Mouse (Mus musculus) midbrain, embryonic 11.5 days (tissue): ENCODE data around the gene Ddx43. TPM values are rescaled to one million over a fixed set of nuclear protein-coding genes. Genes with fewer than 3 reads are reported as not detected.

Source experiments
- ATAC-seq: fragments of 200-750 bp; cut with Nextera tagmentation; 2 replicates; pipeline ENCODE4 v1.8.0; 2017; ENCODE audit warnings: moderate TSS enrichment, moderate library complexity; ENCODE audit not compliant: low FRiP score
- DNase-seq: peaks from one replicate; pipeline ENCODE4 v3.0.0; 2015; ENCODE audit warnings: low spot score; ENCODE audit errors: missing footprints
- H3K27ac ChIP-seq: fragments of 300-500 bp; sonication (generic); 2 replicates; pipeline ENCODE4 v1.5.1; 2014; ENCODE audit warnings: low read depth, low read length
- H3K27me3 ChIP-seq: fragments of 300-500 bp; sonication (generic); 2 replicates; pipeline ENCODE4 v1.6.1; 2014; ENCODE audit warnings: mild to moderate bottlenecking, low read length, moderate library complexity, mixed read lengths; ENCODE audit not compliant: control insufficient read depth, insufficient read depth
- H3K36me3 ChIP-seq: fragments of 300-500 bp; sonication (generic); 2 replicates; pipeline ENCODE4 v1.6.1; 2014; ENCODE audit warnings: mild to moderate bottlenecking, low read length, moderate library complexity, mixed read lengths; ENCODE audit not compliant: control insufficient read depth, insufficient read depth
- H3K4me1 ChIP-seq: fragments of 300-500 bp; sonication (generic); 2 replicates; pipeline ENCODE4 v1.6.1; 2014; ENCODE audit warnings: low read length; ENCODE audit not compliant: control insufficient read depth, insufficient read depth
- H3K4me2 ChIP-seq: fragments of 300-500 bp; sonication (generic); 2 replicates; pipeline ENCODE4 v1.6.1; 2014; ENCODE audit warnings: mild to moderate bottlenecking, moderate library complexity
- H3K4me3 ChIP-seq: fragments of 300-500 bp; sonication (generic); 2 replicates; pipeline ENCODE4 v1.5.1; 2014; ENCODE audit warnings: low read depth, low read length
- H3K9ac ChIP-seq: fragments of 300-500 bp; sonication (generic); 2 replicates; pipeline ENCODE4 v1.6.1; 2014; ENCODE audit warnings: low read length
- H3K9me3 ChIP-seq: fragments of 300-500 bp; sonication (generic); 2 replicates; pipeline ENCODE4 v1.6.1; 2016; ENCODE audit warnings: low read length; ENCODE audit not compliant: control insufficient read depth
- WGBS: fragments of 180-500 bp; shearing (Covaris S2); extraction: QIAGEN DNeasy Blood & Tissue Kit; methylation state at CpG from one replicate; pipeline ENCODE4 v1.1.7; 2014; 5-methylcytosine and 5-hydroxymethylcytosine counted together
- polyA plus RNA-seq: library from polyadenylated mRNA; unstranded; fragments of >200 nt; fragmentation: Nextera tagmentation; extraction: Ambion mirVana; gene quantifications from 2 replicates; pipeline ENCODE4 v1.2.1, GENCODE M21; 2014

Gene Ddx43
- polyA plus RNA-seq, 1 experiment from 2014 or later: 0.56 TPM

DNA sequence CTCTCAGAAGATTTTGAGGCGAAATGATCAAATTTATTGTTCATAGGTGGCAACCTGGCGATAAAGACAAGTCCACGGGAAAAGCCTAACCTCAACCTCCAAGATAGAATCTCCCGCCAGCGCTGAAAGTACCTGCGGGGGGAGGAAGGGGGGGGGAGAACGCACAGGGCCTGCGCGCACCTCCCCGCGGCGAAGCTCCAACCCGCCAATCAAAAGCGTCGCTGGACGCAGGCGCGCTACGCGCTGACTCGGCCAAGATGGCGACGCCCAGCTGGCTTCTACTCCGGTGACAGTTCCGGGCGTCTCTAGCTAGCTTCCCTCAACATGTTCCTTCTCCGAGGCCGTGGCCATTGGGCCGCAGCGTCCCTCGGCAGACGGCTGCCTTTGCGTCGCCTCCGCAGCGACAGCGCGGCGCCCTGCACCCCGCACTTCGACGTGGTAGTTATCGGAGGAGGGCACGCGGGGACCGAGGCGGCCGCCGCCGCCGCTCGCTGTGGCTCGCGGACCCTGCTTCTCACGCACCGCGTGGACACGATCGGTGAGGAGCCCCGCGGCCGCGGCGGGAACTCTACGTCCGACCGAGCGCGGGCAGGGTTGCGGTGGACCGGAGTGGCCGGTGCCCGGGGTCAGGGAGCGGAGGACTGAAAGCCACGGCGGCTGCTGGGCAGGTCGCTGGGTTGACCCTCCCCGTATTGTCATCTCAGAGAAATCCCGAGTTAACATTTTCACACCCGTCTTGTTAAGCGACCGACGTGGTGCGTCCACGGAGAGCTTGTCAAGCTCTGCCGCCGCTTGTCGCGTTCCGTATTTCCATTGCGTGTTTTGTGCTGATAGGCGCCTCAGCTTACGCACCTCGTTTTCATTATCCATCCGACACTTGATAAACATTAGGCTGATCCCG, 52.6 kb downstream of the Ddx43 start, which contains the start of the genes Mto1 and Gm17324:
Gene Mto1, plus strand, starts transcription at position 236 of the 901 bp plus-strand sequence.
Gene Gm17324, minus strand, starts transcription at position 814 of the 901 bp plus-strand sequence.
- Histone ChIP-seq H3K9me3 (no peaks in the 10 kb centered on the region), H3K27me3 (peaks cover 21% of the 10 kb centered on the region), H3K4me3 (peak within 1 kb of the TSS; percentile 88), H3K27ac (peak within 1 kb of the TSS; percentile 80), H3K36me3 (0 out of 2 replicates have a peak, but pooled peaks cover 2% of the 10 kb centered on the region), H3K4me2 (peak within 1 kb of the TSS; percentile 59), H3K9ac (peak within 1 kb of the TSS; percentile 89), H3K4me1 (peaks cover 6% of the 10 kb centered on the region)
- ATAC-seq: peak; percentile 95
- DNase-seq: peak; percentile 99
- WGBS: under 1% methylated on average over 95 of the region's 96 CpGs

DNA sequence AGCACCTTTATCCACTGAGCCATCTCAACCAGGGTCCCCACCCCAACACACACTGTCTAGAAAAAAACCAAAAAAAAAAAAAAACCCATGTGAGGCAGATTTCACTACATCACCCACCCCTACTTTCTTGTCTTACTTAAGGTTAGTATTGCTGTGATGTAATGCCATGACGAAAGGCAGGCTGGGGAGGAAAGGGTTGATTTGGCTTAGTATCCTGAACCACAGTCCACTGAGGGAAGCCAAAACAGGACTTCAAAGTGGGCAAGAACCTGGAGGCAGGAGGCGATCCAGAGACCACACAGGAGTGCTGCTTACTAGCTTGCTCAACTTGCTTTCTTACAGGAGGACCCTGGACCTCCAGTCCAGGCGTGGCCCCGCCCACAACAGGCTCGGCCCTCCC, 54.8 kb downstream of the Ddx43 start:
- peaks cover 6% of the 10 kb centered on the region for H3K4me1 ChIP-seq
- H3K27ac ChIP-seq: no peak overlapping the region
- H3K4me3 ChIP-seq: no peak overlapping the region
- ATAC-seq (no peak), DNase-seq (peak; percentile 80)
- no peak overlapping the region for H3K9ac ChIP-seq
- H3K36me3 ChIP-seq: peaks cover 4% of the 10 kb centered on the region; the same call in 1 of the 2 replicates
- no peak overlapping the region for H3K4me2 ChIP-seq
- H3K9me3 ChIP-seq: no peaks in the 10 kb centered on the region
- peaks cover 3% of the 10 kb centered on the region for H3K27me3 ChIP-seq
- 77% methylated on average over 5 of the region's 5 CpGs for WGBS

DNA sequence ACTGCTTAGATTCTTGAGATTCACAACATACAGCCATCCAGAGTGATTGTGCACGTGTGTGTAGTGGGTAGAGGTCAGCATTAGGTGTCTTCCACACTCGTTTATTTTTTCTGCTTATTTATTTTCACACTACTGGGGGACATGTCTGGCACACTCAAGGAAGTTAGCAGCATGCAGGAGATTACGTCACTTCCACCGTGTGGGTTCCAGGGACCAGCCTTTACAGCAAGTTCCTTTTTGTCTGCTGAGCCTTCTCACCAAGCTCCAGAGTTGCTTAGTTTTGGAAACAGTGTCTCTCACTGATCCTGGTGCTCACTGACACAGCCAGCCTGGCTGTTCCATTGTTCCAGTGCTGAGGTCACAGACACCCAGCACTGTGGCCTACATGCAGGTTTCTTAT, 55.8 kb downstream of the Ddx43 start:
- ATAC-seq (no peak), DNase-seq (no peak)
- Histone ChIP-seq H3K4me1 (peaks cover 6% of the 10 kb centered on the region), H3K9me3 (no peaks in the 10 kb centered on the region), H3K27ac (no peak overlapping the region), H3K4me3 (no peak overlapping the region), H3K9ac (no peak overlapping the region), H3K4me2 (no peak overlapping the region), H3K36me3 (peaks cover 4% of the 10 kb centered on the region; the same call in 1 of the 2 replicates), H3K27me3 (peaks cover 3% of the 10 kb centered on the region)
- WGBS: 84% methylated on average over 4 of the region's 4 CpGs

DNA sequence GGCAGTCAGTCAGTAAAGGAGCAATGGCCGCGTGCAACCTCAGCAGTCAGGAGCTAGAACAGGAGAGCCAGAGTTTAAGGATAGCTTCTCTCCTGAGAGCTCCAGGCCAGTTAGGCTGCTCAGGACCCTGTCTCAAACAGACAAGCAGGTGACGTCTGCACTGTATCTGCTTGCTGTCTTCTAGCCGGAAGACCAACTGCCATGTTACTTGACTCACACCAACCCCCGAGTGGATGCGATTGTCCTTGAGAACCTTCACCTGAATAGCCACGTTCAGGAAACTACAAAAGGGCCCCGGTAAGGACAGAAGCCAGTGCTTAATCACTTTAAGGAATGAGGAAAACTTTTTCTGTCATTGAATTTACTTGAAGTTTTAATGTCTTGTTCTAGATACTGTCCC, 61.4 kb downstream of the Ddx43 start:
- no peak overlapping the region for H3K27ac ChIP-seq
- ATAC-seq (no peak), DNase-seq (no peak)
- H3K4me1 ChIP-seq: no peaks in the 10 kb centered on the region
- 94% methylated on average over 8 of the region's 8 CpGs for WGBS
- no peaks in the 10 kb centered on the region for H3K27me3 ChIP-seq
- no peaks in the 10 kb centered on the region for H3K9me3 ChIP-seq
- no peak overlapping the region for H3K9ac ChIP-seq
- no peak overlapping the region for H3K4me2 ChIP-seq
- peaks cover 22% of the 10 kb centered on the region; the same call in 1 of the 2 replicates for H3K36me3 ChIP-seq
- H3K4me3 ChIP-seq: no peak overlapping the region

DNA sequence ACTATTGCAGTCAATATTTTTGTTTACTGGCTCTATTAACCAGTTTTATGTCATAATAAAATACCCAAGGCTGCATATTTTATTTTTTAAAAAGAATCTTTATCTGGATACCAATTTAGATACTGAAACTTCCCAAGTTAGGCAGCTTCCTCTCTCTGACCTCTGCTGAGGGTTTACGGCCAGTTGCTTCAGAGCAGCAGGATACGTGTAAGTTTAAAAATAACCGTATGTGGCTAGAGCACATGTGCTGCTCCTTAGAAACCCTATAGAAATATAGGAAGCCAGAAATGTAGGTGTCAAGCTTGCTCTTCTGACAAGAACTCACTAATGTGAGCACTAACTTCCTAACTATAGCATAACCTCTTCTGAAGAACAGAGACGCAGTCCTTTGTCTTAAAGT, 67.8 kb downstream of the Ddx43 start:
- Histone ChIP-seq H3K36me3 (peaks cover 15% of the 10 kb centered on the region; the same call in 1 of the 2 replicates), H3K9ac (no peak overlapping the region), H3K27ac (no peak overlapping the region), H3K4me3 (no peak overlapping the region), H3K9me3 (no peaks in the 10 kb centered on the region), H3K4me2 (no peak overlapping the region), H3K27me3 (no peaks in the 10 kb centered on the region), H3K4me1 (no peaks in the 10 kb centered on the region)
- no peak for ATAC-seq
- DNase-seq: no peak
- WGBS: 97% methylated on average over 4 of the region's 4 CpGs

DNA sequence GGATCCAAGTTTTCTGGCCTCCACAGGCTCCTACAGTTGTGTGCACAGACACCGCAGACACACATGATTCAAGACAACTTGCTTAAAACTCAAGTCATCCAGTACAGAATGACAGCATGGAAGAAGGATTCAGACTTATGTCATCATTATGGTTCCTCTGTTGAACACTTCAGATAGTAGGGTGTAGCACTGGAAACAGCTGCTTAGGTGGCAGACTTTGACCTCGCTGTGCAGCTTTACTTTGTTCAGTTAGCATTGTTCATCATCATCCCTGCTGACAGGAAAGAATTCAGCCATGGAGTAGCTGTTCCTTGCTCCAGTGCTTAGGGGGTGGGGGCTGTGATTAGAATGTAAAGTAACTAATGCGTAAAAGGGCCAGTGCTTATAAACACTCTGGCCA, 70.1 kb downstream of the Ddx43 start:
- Histone ChIP-seq H3K4me3 (no peak overlapping the region), H3K9me3 (no peaks in the 10 kb centered on the region), H3K4me2 (no peak overlapping the region), H3K9ac (no peak overlapping the region), H3K27me3 (no peaks in the 10 kb centered on the region), H3K36me3 (peaks cover 11% of the 10 kb centered on the region; the same call in 1 of the 2 replicates), H3K4me1 (no peaks in the 10 kb centered on the region), H3K27ac (no peak overlapping the region)
- ATAC-seq (no peak), DNase-seq (no peak)
- WGBS: 87% methylated on average over 3 of the region's 3 CpGs

Other genes starting within 250 kb of the Ddx43 start
- gene Gsta4, start 213.0 kb upstream of the Ddx43 start, polyA plus RNA-seq: 24.9 and 27.2 TPM in 2 replicates
- gene Gsta1, start 165.1 kb upstream of the Ddx43 start, polyA plus RNA-seq: not detected in 2 replicates
- gene Gm3776, start 138.6 kb upstream of the Ddx43 start, polyA plus RNA-seq: not detected in 2 replicates
- not detected in 2 replicates for gene Gm10639, start 105.9 kb upstream of the Ddx43 start, polyA plus RNA-seq
- not detected in 2 replicates for gene Omt2a, start 81.0 kb upstream of the Ddx43 start, polyA plus RNA-seq
- not detected in 2 replicates for gene Omt2b, start 68.2 kb upstream of the Ddx43 start, polyA plus RNA-seq
- not detected in 2 replicates for gene Gsta2, start 40.0 kb upstream of the Ddx43 start, polyA plus RNA-seq
- 0.25 and 0.76 TPM in 2 replicates for gene Dppa5a, start 27.6 kb upstream of the Ddx43 start, polyA plus RNA-seq
- 1.4 and 1.8 TPM in 2 replicates for gene Ooep, start 17.1 kb upstream of the Ddx43 start, polyA plus RNA-seq
- 0.51 and 0.63 TPM in 2 replicates for gene Cgas, start 47.5 kb downstream of the Ddx43 start, polyA plus RNA-seq
- gene Mto1, start 52.4 kb downstream of the Ddx43 start, polyA plus RNA-seq: 26.0 and 28.3 TPM in 2 replicates
- gene Gm17324, start 53.0 kb downstream of the Ddx43 start, polyA plus RNA-seq: 0.52 and 1.1 TPM in 2 replicates
- gene Eef1a1, start 93.4 kb downstream of the Ddx43 start, polyA plus RNA-seq: 4,628 and 4,661 TPM in 2 replicates
- gene Slc17a5, start 192.3 kb downstream of the Ddx43 start, polyA plus RNA-seq: 9.8 and 12.3 TPM in 2 replicates
- 6.2 and 6.7 TPM in 2 replicates for gene Cd109, start 219.8 kb downstream of the Ddx43 start, polyA plus RNA-seq